Mouse (Mus musculus): ENCODE data around the gene Dpyd.

The Dpyd gene

GRCm38 (mm10) chr3:119361555-119362385 is 799.8 kb downstream of the Dpyd start:
- DNase-seq (ENCODE audit: low spot score) = no peak

DNA sequence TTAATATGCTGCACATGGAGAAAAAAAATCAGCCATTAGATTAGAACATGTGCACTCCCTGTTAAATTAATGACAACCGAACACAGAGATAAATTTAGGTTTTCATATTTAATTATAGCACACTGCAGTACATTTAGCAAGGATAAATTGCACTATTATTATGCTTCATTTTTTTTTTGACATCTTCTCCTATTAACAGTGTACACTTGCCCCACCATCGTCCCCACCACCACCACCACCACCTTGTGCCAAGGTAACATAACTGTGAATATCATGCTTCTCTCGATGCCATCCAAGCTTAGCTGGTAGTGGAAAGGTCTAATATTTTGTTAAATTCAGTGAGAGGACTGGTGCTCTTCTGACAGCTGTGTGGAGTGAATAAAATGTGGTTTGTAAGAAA is 800.5 kb downstream of the Dpyd start:
- no peak for DNase-seq (ENCODE audit: low spot score)

DNA sequence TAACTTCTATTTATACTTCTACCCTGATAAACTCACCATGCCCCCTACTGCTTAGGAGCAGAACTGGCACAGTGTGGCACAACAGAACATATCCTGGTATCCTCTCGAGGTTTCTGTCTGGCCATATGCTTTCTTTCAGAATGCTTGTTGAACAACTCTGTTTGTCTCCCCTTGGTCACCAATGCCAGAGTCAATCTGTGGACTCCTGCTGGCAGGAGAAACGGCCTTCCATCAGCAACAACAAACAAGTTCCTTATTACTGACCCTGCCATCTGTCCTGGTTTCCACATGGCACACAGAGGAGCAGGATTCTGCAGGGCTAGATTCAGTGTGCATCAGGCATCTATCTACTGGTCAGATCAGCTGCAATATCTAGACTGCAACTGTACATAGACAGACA is 807.0 kb downstream of the Dpyd start:
- DNase-seq (ENCODE audit: low spot score) = no peak

DNA sequence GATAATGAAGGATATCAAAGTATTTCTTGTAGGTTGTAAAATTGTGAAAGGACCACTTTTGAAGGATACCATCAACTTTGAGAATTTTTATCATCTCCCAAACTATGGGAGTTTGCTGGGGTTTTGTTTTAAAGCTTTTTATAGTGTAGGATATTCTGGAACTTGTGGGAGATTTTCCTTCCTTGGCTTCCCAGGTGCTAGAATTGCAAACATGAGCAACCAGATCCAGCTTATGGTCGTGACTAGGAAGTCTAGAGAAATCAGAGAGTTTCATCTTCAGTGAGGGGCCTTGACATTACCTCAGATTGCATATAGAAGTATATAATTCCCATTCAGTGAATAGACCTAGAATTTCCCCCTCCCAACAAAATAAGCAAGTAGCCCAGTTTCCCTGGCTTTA is 819.2 kb downstream of the Dpyd start:
- no peak for DNase-seq (ENCODE audit: low spot score)

DNA sequence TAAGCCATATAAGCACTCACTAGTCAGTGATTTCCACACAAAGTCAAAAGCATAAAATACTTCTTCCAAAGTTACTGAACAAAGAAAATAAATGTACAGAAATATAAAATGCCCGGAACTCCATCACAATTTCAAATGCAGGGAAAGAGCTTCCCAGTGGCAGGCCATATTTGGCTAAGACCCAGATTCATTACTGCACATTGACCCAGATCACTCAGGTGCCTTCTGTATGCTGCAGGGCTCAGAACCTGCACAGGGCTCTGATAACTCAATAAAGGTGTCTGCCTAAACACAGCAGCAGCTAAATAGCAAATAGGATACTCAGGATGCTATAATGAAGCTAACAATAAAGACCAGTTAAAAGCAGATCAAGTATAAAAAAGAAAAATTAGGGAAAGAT is 820.5 kb downstream of the Dpyd start:
- no peak for DNase-seq (ENCODE audit: low spot score)

- no peak for DNase-seq (ENCODE audit: low spot score)
Observed at GRCm38 (mm10) chr3:119387332-119388105, 825.6 kb downstream of the Dpyd start.

DNA sequence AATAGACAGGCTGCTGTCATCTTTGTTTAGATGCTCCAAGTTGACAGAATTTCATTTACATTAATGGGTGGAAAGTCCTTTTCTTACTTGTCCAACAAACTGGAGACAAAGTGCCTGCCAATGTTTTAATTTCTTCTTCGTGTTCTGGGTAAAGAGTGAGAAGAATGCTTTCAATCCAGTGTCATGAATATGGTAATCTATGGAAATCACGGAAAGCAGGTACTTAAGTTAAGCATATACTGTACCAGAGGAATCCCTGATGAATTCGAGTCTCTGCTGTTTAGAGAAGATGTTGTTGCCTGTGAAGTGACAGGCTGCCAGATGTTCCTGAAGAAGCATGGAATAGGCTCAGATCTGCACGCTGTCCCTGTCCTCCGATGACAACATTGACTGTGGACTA is 835.3 kb downstream of the Dpyd start:
- DNase-seq (ENCODE audit: low spot score) = no peak

GRCm38 (mm10) chr3:119402836-119403728 is 841.2 kb downstream of the Dpyd start:
- no peak for DNase-seq (ENCODE audit: low spot score)

DNA sequence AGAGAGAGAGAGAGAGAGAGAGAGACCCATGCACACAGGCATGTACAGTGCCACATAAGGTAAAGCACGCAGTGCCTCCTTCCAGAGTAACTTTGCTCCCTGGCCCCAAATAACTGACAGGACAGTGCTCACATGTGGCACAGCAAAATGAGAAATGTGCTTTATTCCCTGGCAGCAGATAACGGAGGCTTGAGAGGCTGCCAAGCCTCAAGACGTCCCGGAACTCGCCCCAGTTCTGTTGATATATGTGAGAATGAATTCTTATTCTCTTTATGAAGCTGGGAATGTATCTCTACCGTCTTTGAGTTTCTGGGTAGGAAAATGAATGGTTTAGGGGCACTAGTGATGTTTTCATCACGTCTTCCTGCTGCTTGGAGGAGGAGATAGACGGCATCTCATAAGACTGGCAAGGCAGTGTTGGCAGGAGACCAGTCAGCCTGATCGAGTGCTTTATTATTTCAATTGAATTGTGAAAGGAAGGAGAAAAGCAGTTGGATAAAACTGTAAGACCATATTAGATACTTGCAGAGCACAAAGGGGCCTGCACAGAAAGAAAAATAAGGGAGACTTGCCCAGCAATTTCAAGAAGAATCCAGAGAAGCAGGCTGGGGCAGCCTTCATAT is 857.3 kb downstream of the Dpyd start:
- no peak for DNase-seq (ENCODE audit: low spot score)

- DNase-seq (ENCODE audit: low spot score) = no peak
Observed at GRCm38 (mm10) chr3:119419745-119420144, 857.8 kb downstream of the Dpyd start.

DNA sequence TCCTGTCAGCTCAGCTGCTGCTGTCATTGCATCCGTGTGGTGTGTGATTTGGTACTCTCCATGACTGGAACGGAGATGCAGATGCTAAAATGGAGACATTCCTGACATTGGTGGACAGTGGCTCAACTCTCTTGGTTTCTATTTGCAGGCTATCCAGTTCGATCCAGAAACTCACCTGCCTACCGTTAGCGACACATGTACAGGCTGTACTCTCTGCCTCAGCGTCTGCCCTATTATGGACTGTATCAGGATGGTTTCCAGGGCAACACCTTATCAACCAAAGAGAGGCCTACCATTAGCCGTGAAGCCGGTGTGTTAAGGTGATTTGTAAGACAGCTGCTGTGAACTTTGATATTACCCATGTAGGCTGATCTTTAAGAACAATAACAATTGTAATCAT is 869.4 kb downstream of the Dpyd start:
- no peak for DNase-seq (ENCODE audit: low spot score)

- DNase-seq (ENCODE audit: low spot score) = no peak
Observed at GRCm38 (mm10) chr3:119431757-119432156, 869.8 kb downstream of the Dpyd start.

GRCm38 (mm10) chr3:119447559-119447958 is 885.6 kb downstream of the Dpyd start:
- no peak for DNase-seq (ENCODE audit: low spot score)

GRCm38 (mm10) chr3:119464073-119464472 is 902.1 kb downstream of the Dpyd start:
- DNase-seq (ENCODE audit: low spot score) = no peak

- DNase-seq (ENCODE audit: low spot score) = no peak
Observed at GRCm38 (mm10) chr3:119464479-119464878, 902.5 kb downstream of the Dpyd start.

- DNase-seq (ENCODE audit: low spot score) = no peak
Observed at GRCm38 (mm10) chr3:119467723-119468122, 905.8 kb downstream of the Dpyd start.
